Mouse (Mus musculus): ENCODE measurements at regions not wholly inside any gene's neighbourhood (a gene's known extent, or its start where the extent isn't known, plus 50 kb on each side); places are given as distances from the start of the nearest gene placed in this dataset.
A peak's percentile ranks its signal among the peaks of the same experiment; 100 is the strongest.

DNA sequence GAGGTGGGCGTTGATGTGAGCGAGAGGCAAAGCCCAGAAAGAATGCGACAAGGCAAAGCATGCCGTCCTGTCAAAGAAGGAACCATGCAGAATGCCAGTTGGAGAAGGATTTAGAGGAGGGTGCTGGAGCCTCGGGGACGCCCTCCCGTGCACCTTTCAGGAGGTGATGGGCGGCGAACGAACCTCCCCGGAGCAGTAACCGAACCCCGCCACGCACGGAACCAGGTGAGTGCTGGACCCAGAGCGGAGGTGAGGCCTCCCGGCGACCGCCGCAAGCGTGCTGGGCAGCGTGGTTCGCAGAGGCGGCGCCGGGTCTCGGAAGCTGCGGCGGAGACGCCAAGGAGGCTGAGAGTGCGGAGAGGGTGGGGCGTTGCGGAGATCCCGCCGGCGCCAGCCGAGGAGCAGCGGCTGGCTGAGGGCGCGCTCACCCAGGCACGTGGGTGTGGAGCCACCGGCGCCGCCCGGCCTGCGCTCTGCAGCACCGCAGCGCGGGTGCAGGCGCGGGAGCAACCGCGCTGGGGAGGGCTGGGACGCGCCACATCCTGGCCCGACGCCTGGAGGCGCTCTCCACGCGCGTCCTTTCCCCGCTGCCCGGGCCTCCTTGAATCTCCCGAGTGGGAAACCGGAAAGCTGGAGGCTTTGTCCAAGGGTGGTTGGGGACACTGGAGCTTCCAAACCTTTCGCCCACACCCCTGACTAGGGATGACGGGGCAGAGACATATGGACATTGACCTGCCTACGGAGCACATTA lies 178.3 kb upstream of the Topaz1 start:
- DNase-seq = no peak

DNA sequence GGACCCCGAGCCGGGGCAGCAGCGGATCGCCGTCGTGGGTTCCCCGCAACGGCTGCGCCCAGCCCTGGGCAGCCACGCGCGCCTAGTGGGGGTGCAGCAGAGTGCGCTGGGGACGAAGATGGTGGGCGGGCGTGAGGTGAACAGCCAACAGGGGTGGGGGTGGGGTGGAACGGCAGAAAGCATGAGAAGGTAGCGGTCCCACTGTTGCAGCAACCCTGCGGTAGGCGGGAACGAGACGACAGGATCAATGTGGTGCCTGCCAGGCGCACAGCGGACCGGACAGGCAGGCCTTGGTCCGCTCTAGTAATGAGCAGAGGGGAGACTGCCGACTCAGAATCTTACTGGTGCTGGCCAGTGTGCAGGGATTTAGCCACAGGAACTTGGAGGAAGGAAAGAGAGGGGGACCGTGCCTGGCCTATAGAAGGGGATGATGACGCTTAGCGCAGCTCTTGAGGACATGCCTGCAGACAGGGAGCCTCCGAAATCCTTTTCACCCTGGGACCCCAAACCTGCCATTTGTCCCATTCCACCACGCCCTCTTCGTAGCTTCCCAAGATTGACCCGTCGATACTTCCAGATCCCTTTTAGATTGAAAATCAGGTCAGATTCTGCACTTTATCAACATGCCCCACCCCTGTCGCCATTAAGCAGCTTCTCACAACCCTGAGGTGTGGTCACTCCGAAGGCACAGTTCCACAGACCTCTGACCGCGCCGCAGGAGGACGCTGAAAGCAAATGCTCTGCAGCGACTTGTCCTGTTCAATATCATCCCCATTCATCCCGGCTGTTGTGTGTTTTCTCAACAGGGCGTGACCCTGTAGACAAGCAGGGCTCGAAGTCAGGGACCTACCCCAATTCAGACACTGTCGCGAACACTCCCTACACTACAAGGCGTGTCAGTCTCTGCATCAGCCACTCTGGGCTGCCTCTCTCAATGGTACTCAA lies 177.4 kb upstream of the Topaz1 start:
- DNase-seq = no peak

DNA sequence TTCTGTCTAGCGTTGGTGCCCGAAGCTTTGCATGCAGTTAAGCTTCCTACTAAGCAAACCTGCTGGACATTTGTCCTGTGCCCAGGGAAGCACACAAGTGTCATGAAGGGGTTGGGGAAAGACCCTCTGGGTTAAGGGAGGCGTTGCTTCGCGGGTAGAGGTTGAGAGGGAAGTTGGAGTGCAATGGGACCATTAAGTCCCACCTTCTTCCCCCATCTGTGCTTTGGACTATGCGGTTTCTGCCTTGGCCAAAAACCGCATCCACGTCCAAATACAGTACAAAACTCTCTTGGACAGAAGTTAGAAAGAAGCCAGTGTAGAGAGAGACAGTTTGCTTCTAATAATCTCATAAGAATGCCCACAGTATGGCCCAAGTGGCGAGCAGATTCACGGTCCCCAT lies 176.1 kb upstream of the Topaz1 start:
- no peak for DNase-seq

DNA sequence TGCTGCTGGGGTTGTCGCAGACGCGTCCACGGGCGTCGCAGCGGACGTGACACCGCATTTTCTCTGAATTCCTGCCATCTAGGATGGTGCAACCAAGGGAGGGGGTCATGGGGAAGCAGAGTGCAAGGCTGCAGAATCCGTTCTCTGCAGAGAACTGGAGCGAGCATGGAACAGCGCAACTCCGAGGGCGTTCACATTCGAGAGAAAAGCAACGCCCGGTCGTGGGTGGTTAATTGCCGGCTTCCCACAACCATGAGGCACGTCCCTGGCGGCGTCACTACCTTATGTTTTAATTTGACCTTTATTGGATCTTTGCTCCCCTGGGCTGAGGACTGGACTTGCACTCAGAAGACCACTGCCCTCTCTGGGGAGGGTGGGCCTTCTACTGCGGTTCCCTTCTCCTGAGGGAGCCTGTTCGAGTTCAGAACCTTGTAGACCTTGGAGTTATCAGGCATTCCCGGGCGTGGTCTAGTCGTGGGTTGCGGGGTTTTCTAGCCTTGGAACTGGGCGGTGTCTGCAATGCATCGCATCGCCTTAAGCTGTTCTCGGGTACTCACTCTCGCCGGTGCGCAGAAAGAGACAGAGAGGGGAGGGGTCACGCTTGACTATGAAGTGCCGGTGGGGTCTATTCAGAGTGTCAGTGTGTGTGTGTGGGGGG lies 175.6 kb upstream of the Topaz1 start:
- DNase-seq = no peak

DNA sequence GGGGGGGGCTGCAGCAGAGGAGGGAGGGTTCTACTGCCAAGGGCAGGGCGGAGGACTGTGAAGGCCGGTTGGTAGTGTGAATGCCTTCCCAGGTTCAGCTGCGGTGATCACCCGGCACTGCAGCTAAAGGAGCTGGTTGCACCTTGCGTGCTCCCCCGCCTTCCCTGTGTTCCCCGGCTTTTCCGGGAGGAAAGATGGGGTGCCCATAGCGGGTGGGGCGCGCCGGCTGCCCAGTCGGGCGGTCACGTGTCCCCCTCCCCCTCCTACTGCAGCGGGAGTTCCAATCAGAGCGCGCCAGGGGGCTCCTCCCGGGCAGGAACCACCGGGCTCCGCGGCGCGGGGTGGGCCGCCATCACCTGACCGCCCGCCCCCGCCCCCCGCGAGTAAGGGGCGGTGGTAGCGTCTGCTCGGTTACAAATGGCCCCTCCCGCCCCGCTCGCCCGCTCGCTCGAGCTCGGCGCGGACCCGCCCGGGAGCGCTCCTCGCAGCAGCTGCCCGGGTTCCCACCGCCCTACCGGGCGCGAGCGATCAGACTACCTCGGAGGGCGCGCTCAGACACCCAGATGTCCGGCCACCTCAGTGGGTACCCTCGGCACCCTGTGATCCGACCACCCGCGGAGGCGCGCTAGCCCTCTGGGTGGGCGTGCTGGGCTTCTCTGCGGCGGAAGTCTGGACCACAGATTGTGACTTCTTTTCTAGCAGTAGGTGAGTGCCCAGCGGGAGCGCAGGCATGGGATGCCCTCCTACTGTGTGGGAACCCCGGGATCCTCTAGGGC lies 174.9 kb upstream of the Topaz1 start:
- peak; percentile 12 for DNase-seq

DNA sequence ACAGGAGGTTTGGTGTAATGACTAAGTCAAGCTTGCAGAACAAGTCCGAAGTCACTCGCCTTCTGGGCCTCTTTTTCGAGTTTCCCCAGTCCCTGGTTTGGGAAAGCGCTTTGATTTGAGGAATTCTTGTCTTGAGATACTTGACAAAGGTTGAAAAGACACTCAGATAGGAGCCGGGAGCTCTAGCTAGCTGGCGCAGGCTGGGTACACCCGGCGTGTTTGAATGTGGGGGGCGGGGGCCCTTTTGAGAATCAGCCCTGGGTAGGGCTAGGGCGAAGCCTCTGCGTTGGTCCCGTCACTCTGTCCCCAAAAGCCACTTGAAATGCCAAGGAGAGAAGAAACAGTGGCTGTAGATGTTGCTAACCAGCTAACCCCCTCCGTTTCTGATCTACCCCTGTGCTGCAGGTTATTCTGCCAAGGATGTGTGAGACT lies 174.3 kb upstream of the Topaz1 start:
- no peak for DNase-seq

DNA sequence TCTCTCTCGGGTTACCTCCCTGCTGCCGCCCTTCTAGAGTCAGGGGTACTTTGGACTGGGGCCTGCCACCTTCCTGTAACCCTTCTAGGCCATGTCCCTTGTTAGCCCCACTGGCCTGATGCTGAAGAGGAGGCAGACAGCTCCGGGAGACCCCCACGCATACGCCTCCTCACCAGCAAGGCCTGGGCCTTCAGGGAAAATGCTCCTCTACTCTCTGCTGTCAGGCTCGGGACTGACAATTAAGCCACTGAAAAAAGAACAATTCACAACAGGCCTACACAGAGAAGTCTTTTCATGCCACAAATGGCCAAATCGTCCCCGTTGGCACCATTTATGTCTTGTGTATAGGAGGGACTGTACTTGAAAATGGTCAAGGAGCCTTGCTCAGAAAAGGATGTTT lies 161.9 kb upstream of the Topaz1 start:
- DNase-seq = no peak

DNA sequence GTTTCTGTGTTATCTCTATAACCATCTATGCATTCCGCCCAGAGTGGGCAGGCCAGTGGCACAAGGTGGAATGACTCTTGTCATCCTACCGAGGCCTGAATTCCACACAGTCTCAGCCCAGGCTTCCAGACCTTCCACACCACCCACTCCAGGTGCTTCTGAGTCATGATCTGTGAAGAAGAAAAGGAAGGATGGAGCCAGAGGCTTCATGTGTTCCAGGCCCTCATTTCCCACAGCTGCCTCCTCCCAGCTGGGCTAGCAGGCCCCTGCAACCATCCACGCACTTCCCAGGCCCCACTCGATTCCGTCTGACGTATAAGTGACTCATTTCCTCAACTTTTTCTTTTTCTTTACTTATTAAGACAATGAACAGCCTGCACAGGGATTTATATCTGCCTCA lies 160.7 kb upstream of the Topaz1 start:
- no peak for DNase-seq

DNA sequence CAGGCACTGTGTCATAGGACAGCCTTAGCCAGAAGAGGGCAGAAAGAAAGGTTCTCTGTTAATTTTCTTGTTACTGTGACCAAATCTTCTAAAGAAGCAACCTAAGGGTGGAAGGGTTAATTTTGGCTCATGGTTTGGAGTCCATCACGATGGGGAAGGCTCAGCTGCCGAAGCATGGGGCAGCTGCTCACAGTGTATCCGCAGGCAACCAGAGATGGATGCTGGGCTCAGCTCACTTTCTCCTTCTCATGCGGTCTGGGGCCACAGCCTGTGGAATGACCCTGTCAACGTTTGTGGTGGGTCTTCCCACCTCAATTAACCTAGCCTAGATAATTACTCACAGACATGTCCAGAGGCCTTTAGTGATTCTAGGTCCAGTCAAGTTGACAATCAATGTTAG lies 160.2 kb upstream of the Topaz1 start:
- DNase-seq = no peak

DNA sequence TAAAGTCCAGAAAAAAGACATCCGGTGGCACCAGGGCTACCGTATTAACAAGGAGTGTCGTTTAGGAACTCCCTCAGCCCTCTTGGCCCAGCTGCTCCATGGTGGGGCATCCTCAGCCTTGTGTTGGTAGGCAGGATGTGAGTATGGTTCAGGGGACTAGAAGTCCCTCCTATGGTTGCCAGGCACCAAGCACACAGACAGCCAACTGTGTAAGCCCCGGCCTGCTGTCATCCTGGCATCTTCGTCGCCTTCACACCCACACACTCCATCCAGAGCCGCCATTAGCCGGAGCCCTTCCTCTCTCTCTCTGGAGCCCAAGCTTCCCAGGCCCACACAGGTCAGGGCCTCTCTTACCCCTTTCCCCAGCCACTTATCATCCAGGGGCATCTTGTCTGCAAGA lies 158.9 kb upstream of the Topaz1 start:
- no peak for DNase-seq

DNA sequence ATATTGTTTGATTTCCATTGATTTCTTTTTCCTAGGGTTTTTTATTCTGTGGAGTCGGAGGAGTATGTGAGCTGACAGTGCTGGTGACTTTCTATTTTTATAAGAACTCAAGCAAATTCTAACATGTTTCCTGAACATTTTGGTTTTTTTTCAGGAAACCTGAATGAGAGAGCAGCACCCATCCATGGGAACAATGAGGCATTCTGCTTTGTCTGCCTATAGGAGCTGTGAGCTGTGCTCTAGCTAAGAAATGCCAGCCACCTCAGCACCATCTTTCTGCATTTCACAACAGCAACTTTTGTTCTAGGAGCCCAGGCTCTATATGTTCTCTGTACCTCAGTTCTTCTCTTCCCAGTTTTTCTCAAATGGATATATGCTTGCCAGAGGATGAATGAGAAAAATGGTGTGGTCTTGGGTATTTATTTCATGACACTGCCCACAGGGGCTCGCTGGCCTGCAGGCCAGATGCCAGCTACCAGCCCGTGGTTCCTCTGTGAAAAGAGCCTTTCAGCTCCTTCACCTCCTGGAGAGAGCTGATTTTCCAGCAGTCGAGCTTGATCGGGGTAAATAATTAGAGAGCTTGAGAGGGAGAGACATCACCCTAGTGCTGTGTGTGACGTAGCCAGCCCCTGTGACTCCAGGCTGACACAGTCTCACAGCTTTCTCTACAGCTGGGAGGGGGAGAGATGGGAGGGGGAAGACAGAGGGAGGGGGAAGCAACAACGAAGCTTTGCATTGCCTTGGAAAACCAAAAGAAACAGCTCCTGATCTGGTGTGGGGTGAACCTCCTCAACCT lies 154.1 kb upstream of the Topaz1 start:
- no peak for DNase-seq

DNA sequence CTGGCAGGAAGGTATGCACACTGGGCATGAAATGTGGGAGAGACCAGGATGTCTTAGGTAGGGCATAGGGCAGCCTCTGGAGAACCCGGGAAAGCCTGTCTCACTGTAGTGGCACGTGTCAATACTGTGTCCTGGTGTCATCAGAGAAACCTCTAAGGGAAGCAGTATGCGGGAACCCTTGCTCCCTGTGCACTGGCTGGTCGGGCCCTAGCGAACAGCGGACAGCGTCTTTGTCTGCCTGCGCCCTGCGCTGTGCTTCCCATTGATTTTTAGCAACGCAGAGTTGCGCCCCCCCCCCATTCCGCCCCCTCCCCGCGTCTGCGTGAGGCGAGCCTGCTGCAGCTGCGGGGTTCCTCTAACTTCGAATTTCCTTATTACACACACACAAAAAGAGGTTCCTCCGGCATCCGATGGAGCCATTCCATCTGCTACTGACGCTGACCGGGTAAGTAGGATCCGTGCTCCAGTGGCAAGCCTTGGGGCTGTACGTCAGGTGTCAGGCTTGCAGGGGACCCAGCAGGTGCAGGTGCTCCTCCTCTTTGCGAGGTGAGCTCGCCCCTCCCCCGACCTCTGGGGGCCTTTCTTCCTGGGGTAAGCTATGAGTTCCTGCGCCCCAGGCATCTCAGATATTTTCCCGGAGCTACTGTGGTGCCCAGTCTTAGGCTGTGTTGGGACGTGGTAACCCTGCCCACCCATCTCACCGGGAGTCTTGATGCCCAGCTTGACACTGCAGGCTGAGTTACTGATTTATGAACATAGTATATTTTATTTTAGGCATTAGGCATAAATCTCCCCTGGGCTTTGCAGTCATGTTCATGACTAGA lies 151.8 kb upstream of the Topaz1 start:
- no peak for DNase-seq

DNA sequence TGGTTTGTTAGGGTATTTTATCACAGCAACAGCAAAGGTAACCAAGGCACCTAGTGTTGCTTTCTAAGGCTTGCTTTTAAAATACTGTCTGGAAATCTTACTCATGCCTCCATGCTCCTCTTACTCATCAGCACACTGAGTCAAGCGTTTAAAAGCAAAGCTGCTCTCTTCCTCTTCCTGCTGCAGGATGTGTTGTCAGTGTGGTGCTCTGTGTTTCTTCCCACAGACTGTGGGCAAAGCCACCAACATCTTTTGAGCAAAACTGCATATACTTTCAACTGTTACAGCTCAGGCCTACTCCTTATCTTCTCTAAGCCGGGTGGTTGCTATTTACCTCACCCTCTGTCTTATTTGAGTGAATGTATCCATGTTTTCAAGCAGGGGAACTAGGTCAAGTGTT lies 144.0 kb upstream of the Topaz1 start:
- no peak for DNase-seq

DNA sequence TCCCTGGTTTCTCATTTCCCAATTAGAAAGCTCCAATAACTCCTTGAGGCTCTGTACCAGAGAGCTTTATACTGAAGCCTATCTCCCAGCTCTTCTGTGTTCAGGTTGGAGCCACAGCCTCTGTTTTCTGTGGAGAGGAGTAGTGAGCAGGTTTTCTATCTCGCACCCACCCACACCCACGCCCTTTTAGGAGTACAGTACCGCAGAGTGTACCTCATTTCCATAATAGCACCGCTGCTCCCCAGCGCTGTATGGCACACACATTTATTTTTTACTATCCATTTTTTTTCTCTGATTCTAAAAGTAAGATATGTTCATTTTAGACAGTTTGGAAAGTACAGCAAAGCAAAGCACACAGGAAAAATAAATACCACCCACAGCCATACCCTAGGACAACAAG lies 137.5 kb upstream of the Topaz1 start:
- DNase-seq = no peak

DNA sequence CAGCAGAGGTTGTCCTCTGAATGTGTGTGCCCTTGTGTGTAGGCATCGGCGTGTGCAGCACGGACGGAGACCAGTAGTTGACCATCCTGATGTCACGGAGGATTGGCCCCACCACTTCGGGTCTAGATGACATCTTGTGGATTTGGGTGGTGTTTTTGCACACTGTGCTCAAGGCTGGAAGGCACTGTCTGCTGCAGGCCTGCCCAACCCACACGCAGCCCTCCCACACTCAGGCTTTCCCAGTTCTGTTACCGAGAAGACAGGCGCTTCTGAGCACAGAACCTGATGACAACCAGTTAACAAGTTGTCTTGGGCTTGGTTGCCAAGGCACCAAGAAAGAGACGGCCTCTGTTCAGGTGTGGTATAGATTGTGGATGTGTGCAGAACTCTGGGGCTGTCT lies 136.2 kb upstream of the Topaz1 start:
- DNase-seq = no peak

DNA sequence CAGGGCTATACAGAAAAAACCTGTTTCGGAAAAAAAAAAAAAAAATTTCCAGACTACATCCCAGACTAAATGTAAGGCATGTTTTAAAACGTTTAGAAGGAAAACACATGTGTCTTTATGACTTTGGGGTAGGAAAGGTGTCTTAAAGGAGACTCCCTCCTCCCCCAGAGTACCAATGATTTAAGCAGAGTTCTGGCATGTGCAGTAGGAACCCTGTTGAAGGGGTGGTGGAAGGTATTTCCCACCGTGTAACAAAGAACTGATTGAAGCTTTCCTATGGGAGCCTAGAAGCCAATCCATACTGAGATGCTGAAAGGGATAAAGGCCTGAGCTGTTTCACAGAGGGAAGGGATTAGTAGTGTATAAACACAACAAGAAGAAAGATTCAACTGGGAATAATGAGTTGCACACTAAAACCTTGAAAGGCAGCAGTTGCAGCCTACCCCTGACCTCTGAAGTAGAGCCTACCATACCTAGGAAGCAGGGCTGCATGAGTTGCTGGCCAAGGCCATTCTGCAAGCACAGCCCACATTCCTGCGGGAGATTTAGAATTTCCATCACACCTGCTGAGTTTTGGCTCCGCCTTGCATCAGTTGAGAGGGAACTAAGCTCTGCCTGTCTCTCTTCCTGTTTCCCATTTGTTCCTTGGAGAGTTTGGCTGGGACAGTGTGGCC lies 132.4 kb upstream of the Topaz1 start:
- no peak for DNase-seq

DNA sequence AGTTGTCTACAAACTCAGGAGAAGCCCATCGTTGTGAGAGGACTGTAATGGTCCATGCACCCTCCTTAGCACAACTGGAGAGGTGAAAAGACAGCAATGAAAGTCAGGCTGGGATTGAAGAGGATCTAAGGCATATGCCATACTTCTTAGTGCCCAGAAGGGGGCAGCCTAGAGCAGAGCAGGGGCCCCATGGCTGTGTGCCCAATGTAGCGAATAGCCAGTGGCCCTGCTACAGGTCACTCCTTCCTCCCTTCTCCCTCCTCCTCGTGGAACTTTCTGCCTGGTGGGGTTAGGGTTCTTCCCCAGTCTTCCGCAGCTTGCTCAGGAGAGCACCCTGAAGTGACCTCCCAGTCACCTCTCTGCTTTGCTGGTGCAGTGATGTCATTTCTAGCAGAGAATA lies 131.8 kb upstream of the Topaz1 start:
- no peak for DNase-seq

DNA sequence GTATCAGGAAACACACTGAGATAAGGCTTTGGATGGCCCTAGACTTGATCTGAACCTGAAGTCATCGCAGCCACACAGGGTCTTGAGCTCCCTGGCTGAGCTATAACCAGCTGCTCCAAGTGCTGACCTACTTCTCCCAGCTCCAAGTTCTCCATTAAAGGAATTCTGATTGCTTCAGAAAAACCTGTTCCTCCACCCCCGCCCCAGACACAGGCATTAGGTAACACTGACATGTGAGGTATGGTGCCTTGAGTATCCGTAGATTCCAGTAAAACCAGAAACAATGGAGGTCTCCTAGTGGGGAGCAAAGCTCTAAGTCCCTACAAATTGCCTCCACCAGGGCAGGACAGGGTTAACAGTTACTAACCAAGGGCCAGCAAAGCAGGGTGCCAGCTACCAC lies 129.4 kb upstream of the Topaz1 start:
- DNase-seq = no peak

DNA sequence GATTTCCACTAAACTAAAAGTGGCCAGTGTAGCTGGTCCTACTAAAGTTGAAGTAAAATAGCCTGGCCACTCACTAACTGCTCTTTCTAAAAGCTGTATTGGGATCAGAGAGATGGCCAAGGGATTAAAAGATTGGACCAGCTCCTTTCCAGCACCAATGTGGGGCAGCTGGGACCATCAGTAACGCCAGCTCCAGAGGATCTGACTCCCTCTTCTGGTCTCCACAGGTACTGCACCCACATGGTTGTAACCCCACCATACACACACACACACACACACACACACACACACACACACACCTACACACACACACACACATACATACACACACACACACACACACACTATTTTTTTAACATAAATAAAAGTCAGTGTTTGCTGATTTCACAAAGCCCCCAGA lies 122.1 kb upstream of the Topaz1 start:
- DNase-seq = no peak

DNA sequence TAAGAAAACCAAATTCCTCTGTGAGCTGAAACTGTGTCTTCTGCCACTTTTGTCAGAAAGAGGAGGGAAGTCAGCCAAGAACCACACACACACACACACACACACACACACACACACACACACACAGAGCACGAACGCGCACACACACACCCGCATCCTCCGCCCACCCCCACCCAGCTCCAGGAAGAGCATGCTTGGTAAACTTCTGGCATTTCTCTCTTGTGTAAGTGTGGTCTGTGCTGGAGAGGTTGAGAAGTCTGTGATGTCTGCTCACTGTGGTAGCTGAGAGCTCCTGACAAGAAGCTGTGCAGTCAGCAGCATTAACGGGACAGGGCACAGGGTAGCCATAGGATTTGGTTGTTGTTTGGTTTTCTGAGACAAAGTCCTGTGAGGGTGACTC lies 120.8 kb upstream of the Topaz1 start:
- DNase-seq = no peak
